Mouse (Mus musculus): Measurements from ENCODE around the gene Acox3. TPM values are rescaled to one million over a fixed set of nuclear protein-coding genes. Genes with fewer than 3 reads are reported as not detected.
A peak's percentile ranks its signal among the peaks of the same experiment; 100 is the strongest.

Acox3 gene
- polyA plus RNA-seq, 1 experiment = 30.5 TPM

DNA sequence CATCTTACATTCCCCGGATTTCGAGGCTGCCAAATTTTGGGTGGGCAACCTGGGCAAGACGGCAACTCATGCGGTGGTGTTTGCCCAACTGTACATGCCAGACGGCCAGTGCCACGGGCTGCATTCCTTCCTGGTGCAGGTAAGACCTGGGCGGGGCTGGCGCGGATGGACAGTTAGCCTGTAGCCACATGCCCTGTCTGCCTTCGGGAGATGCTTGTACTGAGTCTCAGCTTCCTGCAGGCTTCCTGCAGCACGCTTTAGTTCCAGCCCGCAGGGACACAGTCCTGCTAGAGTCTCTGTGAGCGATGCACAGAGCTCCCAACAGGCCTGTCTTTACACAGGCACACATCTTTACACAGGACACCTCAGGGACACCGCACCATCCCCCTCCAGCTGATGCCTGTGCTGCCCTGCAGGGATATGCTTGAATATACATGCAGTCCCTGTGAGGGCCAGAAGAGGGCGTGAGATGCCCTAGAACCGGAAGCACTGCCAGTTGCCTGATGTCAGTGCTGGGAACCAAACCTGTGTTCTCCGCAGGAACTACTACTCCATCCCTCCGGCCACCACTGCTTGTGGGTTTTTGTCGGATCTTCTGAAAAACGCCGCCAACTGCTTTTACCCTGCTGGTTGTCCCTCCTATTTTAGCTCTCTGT, 9.4 kb downstream of the Acox3 start:
- TF ChIP-seq CTCF (IDR thresholded peaks at IDR 0.05; ENCODE audit: extremely low read depth, insufficient read depth, low read length) (peak; percentile 23; the same call in 1 of the 2 replicates), POLR2A (IDR thresholded peaks at IDR 0.05; ENCODE audit: extremely low read depth, insufficient read depth, low read length) (no peak)
- Histone ChIP-seq H3K4me3 (ENCODE audit: insufficient read depth, low read length) (no peak overlapping the region), H3K27ac (ENCODE audit: insufficient read depth, low read length) (no peak overlapping the region), H3K4me1 (ENCODE audit: control insufficient read depth, insufficient read depth, low read length) (no peaks in the 10 kb centered on the region)

DNA sequence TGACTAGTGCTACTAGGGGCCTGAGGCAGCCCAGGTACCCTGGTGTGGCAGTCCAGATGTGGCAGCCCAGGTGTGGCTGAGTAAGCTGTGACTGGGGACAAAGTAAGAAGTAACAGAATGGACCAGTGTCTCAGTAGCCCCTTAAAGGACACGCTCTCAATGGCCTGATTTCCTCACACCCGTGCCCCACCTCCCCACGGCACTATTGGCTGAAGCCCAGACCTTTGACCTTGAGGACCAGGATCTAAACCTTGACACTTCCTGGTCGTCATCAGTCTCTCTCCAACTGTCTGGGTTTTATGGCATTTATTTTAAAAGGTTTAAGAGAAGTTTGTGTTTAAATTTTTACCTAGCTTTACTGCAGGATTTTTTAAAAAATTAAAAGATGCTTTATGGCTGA, 10.0 kb downstream of the Acox3 start:
- Histone ChIP-seq H3K4me1 (ENCODE audit: control insufficient read depth, insufficient read depth, low read length) (no peaks in the 10 kb centered on the region), H3K4me3 (ENCODE audit: insufficient read depth, low read length) (no peak overlapping the region), H3K27ac (ENCODE audit: insufficient read depth, low read length) (no peak overlapping the region)
- no peak for TF ChIP-seq POLR2A (IDR thresholded peaks at IDR 0.05; ENCODE audit: extremely low read depth, insufficient read depth, low read length)
- TF ChIP-seq CTCF (IDR thresholded peaks at IDR 0.05; ENCODE audit: extremely low read depth, insufficient read depth, low read length) = no peak

DNA sequence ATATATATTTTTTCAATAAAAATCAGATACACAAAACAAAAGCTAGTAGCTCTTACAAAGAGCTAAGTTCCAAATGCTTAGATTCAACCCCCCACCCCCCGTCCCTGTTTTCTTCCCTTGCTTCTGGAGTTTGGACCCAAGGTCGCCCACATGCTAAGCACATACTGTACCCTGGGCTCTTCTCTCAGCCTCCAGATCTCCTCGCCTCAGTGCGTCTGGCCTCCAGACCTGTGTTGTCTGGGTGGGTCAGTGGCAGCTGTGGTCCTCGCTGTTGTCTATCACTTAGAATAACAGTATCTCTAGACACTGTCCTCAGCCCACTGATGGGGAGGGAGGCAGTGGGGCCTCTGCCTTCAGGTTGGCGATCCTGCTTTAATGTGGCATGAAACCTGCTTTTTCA, 10.4 kb downstream of the Acox3 start:
- Histone ChIP-seq H3K4me1 (ENCODE audit: control insufficient read depth, insufficient read depth, low read length) (no peaks in the 10 kb centered on the region), H3K4me3 (ENCODE audit: insufficient read depth, low read length) (no peak overlapping the region), H3K27ac (ENCODE audit: insufficient read depth, low read length) (no peak overlapping the region)
- TF ChIP-seq POLR2A (IDR thresholded peaks at IDR 0.05; ENCODE audit: extremely low read depth, insufficient read depth, low read length) (no peak), CTCF (IDR thresholded peaks at IDR 0.05; ENCODE audit: extremely low read depth, insufficient read depth, low read length) (no peak)

DNA sequence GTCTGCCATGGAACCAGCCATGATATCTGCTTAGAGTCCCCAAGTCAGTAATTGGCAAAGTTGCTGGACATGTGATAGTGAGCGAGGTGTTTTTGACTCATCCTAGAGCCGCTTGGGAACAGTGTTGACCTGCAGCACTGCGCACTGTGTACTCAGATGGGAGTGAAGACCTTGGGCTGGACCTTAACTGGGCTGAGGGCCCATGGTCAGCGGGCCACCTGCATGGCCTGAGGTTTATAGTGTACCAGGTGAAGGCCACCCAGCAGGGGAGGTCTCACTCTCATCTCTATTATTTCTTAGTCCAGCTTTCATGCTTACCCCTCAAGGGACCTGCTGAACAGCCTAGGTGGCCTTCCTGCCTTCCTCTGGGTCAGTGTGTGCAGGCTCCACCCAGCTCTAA, 11.9 kb downstream of the Acox3 start:
- no peak for TF ChIP-seq CTCF (IDR thresholded peaks at IDR 0.05; ENCODE audit: extremely low read depth, insufficient read depth, low read length)
- TF ChIP-seq POLR2A (IDR thresholded peaks at IDR 0.05; ENCODE audit: extremely low read depth, insufficient read depth, low read length) = no peak
- Histone ChIP-seq H3K4me1 (ENCODE audit: control insufficient read depth, insufficient read depth, low read length) (no peaks in the 10 kb centered on the region), H3K4me3 (ENCODE audit: insufficient read depth, low read length) (no peak overlapping the region), H3K27ac (ENCODE audit: insufficient read depth, low read length) (no peak overlapping the region)

DNA sequence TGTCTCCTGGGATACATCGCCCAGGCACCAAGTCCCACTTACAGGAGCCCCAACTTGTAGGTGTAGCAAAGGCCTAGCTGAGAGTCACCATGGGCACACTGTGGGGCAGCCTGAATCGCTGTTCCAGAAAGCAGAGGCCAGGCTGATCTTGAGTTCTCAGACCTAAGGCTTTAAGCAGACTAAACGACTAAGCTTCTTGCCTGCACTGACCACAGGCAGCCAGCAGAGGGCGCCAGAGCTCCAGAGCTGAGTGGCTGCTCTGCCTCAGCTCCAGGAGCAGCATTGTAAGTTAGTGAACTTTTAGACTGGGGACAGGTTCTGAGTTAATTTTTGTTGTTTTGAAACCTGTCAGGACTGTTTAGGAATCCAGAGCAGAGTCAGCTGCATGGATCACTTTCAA, 12.9 kb downstream of the Acox3 start:
- H3K4me3 ChIP-seq (ENCODE audit: insufficient read depth, low read length) = no peak overlapping the region
- H3K4me1 ChIP-seq (ENCODE audit: control insufficient read depth, insufficient read depth, low read length) = no peaks in the 10 kb centered on the region
- no peak for TF ChIP-seq POLR2A (IDR thresholded peaks at IDR 0.05; ENCODE audit: extremely low read depth, insufficient read depth, low read length)
- TF ChIP-seq CTCF (IDR thresholded peaks at IDR 0.05; ENCODE audit: extremely low read depth, insufficient read depth, low read length) = peak; percentile 99
- H3K27ac ChIP-seq (ENCODE audit: insufficient read depth, low read length) = no peak overlapping the region

DNA sequence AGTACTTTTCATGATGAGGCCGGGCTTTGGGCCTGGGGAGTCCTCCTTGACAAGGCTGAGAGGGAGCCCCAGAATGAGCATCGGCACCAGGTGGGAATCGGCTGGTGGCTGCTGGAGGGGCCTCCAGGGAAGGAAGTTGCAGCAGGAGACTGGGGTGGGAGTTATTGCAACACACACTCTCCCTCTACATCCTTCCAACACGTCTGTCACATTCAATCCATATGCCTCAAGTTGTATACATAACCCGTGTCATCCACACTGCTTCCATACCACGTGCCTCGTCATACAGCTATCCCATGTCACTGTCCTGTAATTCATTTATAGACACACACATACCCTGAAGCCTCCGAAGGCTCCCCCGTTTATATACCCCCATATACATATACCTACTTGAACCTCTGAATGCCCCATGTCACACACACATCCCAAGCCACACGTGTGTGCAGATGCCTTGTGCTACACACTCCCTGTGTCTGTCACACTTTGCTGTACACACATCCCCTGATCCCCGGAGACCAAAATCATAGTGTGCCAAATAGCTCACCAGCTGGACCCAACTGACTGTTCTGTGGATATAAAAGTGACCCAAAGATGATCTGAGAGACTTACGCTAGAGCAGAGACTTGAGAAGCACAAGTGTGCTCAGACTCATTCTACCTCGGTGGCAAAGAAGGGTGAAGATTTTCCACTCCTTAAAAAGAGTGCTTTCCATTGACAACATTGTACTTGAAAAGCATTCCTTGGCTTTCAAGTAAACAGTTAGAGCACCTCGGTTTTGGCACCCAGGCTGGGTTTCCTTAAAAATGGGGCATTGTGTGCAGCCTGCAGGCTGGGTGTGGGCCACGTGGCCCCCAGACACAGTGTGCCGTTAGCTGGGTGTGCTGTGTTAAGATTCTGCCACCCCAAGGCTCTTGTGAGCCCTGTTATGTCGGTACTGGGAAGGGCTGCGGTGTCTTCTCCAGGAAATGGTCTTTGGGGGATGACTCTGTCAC, 13.6 kb downstream of the Acox3 start:
- Histone ChIP-seq H3K4me3 (ENCODE audit: insufficient read depth, low read length) (no peak overlapping the region), H3K27ac (ENCODE audit: insufficient read depth, low read length) (no peak overlapping the region), H3K4me1 (ENCODE audit: control insufficient read depth, insufficient read depth, low read length) (no peaks in the 10 kb centered on the region)
- TF ChIP-seq POLR2A (IDR thresholded peaks at IDR 0.05; ENCODE audit: extremely low read depth, insufficient read depth, low read length) (no peak), CTCF (IDR thresholded peaks at IDR 0.05; ENCODE audit: extremely low read depth, insufficient read depth, low read length) (no peak)

DNA sequence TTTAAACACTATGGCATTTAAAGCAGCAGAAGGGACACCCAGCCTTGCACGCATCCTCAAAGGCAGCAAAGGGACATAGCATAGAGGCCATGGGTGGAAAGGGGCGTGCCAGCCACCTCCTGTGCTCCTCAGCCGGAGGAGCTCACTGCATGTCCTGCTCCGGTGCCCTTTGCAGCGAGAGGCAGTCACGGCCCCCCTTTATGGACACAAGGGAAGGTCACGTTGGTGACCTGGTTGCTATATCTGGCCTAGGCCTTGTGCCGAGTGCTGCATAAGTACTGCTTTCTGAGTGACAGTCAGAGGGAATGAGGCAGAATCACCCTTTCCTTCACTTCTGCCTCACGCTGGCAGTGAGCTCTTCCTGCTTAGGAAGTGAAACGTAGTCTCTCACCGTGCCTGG, 17.4 kb downstream of the Acox3 start:
- TF ChIP-seq POLR2A (IDR thresholded peaks at IDR 0.05; ENCODE audit: extremely low read depth, insufficient read depth, low read length) (no peak), CTCF (IDR thresholded peaks at IDR 0.05; ENCODE audit: extremely low read depth, insufficient read depth, low read length) (no peak)
- Histone ChIP-seq H3K4me1 (ENCODE audit: control insufficient read depth, insufficient read depth, low read length) (no peaks in the 10 kb centered on the region), H3K4me3 (ENCODE audit: insufficient read depth, low read length) (no peak overlapping the region), H3K27ac (ENCODE audit: insufficient read depth, low read length) (no peak overlapping the region)

DNA sequence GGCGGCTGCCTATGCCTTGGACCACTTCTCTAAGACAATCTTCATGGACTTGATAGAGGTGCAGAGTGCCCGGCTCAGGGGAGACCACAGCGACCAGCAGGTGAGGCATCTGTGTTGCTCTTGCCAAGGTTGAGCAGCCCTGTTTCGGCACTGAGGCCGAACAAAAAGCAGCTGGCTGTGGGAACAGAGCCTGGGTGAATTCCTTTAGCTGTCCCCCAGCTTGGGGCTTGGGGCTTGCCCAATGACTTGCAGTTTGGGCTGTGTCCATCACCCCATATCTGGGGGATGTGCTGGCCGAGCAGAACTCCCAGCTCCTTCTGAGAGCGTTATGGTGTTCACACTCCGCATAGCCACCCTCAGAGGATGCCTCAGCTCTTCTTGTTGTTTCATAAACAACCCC, 18.7 kb downstream of the Acox3 start:
- Histone ChIP-seq H3K4me1 (ENCODE audit: control insufficient read depth, insufficient read depth, low read length) (no peaks in the 10 kb centered on the region), H3K4me3 (ENCODE audit: insufficient read depth, low read length) (no peak overlapping the region), H3K27ac (ENCODE audit: insufficient read depth, low read length) (no peak overlapping the region)
- TF ChIP-seq POLR2A (IDR thresholded peaks at IDR 0.05; ENCODE audit: extremely low read depth, insufficient read depth, low read length) = no peak
- no peak for TF ChIP-seq CTCF (IDR thresholded peaks at IDR 0.05; ENCODE audit: extremely low read depth, insufficient read depth, low read length)

DNA sequence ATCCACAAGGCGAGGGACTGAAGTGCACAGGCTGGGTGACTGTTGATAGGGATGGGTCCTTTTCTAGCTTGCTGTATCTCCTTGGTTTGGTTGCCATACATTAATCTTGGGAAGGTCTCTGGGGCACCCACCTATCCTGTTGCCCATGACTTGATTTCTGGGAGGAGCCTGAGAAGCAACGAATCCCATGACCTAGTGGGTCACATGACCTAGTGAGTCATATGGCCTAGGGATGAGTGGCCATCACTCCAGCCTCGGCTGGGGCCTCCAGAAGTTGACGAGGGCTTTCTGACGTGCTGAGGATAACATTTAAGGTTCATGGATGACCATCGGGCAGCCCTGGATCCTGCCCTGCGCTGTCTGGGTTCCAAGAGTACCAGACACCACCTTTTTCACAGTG, 22.5 kb downstream of the Acox3 start:
- TF ChIP-seq CTCF (IDR thresholded peaks at IDR 0.05; ENCODE audit: extremely low read depth, insufficient read depth, low read length) (no peak), POLR2A (IDR thresholded peaks at IDR 0.05; ENCODE audit: extremely low read depth, insufficient read depth, low read length) (no peak)
- H3K27ac ChIP-seq (ENCODE audit: insufficient read depth, low read length) = no peak overlapping the region
- H3K4me1 ChIP-seq (ENCODE audit: control insufficient read depth, insufficient read depth, low read length) = no peaks in the 10 kb centered on the region
- H3K4me3 ChIP-seq (ENCODE audit: insufficient read depth, low read length) = no peak overlapping the region
